Comparison of ENCODE assay signal across 33 mouse cellular contexts in the genomic region with DNA sequence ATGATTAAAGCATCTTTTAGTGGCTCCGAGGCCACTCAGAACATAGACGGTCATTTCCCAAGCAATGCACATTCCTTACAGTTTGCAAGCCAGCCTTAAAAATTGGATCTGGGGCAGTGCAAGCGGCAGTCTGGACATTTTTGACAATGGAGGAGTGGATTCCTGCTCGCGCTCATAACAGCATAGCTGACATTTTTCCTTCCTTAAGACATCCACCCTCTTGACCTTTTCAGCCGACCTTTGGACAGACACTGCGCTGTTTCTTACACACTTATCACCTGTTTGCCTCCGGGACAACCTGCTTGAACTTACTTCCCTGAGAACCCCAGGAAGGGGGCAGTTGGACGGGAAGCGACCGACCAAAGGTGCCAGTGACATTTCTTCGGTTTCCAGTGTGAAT.
DNase-seq lines count a peak whose midpoint lies in the region; ATAC-seq and TF ChIP-seq lines count a peak whose summit lies in the region.
"Had no signal": no experiment of that assay in that cellular context is flagged by ENCODE, and none has a peak within 500 bp of the region (broad histone marks: within the 10 kb centered on the region; RNA-seq: fewer than 3 reads in every experiment).

No protein-coding gene starts in this region.

- DNase-seq in heart, adult 11 months = peak; percentile 58
- DNase-seq in heart, adult 2 months = no peak
- no peak for DNase-seq in heart, adult 18-20 months
- DNase-seq in lung, embryonic 14.5 days = peak; percentile 48
- no peak for DNase-seq in lung, adult 18-20 months
- no peak for DNase-seq in layer of hippocampus, adult 9-11 months
- DNase-seq: adrenal gland, postnatal 10 days; cerebellum, adult 8-10 months; cerebellum, postnatal 25 days; gastrocnemius, adult 2 months; gastrocnemius, postnatal 36 days; kidney, adult 11 months; kidney, postnatal 36 days; left cerebral cortex, postnatal 4 days; liver, postnatal 0 days; lung, postnatal 4 days; right cerebral cortex, postnatal 4 days; thymus, adult 18-20 months; thymus, postnatal 25 days had no signal

- H3K9ac ChIP-seq in heart, adult 2 months (ENCODE audit: low read depth, low read length) = no peak overlapping the region
- H3K9ac ChIP-seq in heart, embryonic 14.5 days (ENCODE audit: low read length) = no peak overlapping the region
- H3K9ac ChIP-seq in lung, embryonic 14.5 days = no peak overlapping the region
- H3K9ac ChIP-seq: hindbrain, embryonic 15.5 days; kidney, embryonic 15.5 days; liver, embryonic 12.5 days; liver, postnatal 0 days; midbrain, embryonic 13.5 days; neural tube, embryonic 13.5 days had no signal

- H3K79me2 ChIP-seq in heart, adult 2 months (replicated peaks; ENCODE audit: control insufficient read depth, insufficient read depth, low read length) = no peaks in the 10 kb centered on the region

- intact Hi-C loops in heart, adult 2 months (cut with DNase I) = no loop called here

- no peak overlapping the region for H3K4me3 ChIP-seq in heart, adult 2 months
- H3K4me3 ChIP-seq in heart, embryonic 14.5 days (ENCODE audit: control insufficient read depth in 1 of 2, insufficient read depth in 1 of 2, low read depth in 1 of 2, low read length in 2 of 2) = peak overlapping the region; percentile 8 to 16; a peak in 3 of 4 replicates
- H3K4me3 ChIP-seq in lung, embryonic 14.5 days (ENCODE audit: low read depth, low read length) = no peak overlapping the region
- H3K4me3 ChIP-seq: erythroblast, embryonic 14.5 days; gastrocnemius, adult 2 months; hindbrain, embryonic 10.5 days; hindbrain, embryonic 15.5 days; kidney, embryonic 15.5 days; layer of hippocampus, adult 2 months; liver, embryonic 12.5 days; megakaryocyte, embryonic 14.5 days; midbrain, embryonic 13.5 days; neural tube, embryonic 13.5 days had no signal

- H3K9me3 ChIP-seq in heart, embryonic 14.5 days (ENCODE audit: control insufficient read depth, low read length) = no peaks in the 10 kb centered on the region
- H3K9me3 ChIP-seq in lung, embryonic 14.5 days (ENCODE audit: low read depth, low read length) = no peaks in the 10 kb centered on the region
- H3K9me3 ChIP-seq: hindbrain, embryonic 10.5 days; hindbrain, embryonic 15.5 days; kidney, embryonic 15.5 days; liver, embryonic 12.5 days; neural tube, embryonic 13.5 days had no signal

- 30% methylated on average over 12 of the region's 12 CpGs for WGBS in heart, adult 2 months
- WGBS in heart, embryonic 14.5 days = 24% methylated on average over 12 of the region's 12 CpGs
- 32% methylated on average over 12 of the region's 12 CpGs for WGBS in lung, embryonic 14.5 days

- TF ChIP-seq EP300 in heart, adult 2 months (IDR thresholded peaks at IDR 0.05; ENCODE audit: insufficient read depth, low read depth, low read length) = no peak

- no peak for TF ChIP-seq POLR2A in heart, adult 2 months (IDR thresholded peaks at IDR 0.05; ENCODE audit: insufficient read depth, low read depth, low read length)

- H3K36me3 ChIP-seq in heart, adult 2 months (ENCODE audit: control insufficient read depth, insufficient read depth, low read length) = no peaks in the 10 kb centered on the region
- H3K36me3 ChIP-seq in heart, embryonic 14.5 days (ENCODE audit: control insufficient read depth, insufficient read depth, low read length) = no peaks in the 10 kb centered on the region
- H3K36me3 ChIP-seq in lung, embryonic 14.5 days (ENCODE audit: insufficient read depth) = no peaks in the 10 kb centered on the region
- H3K36me3 ChIP-seq: hindbrain, embryonic 10.5 days; hindbrain, embryonic 15.5 days; kidney, embryonic 15.5 days; liver, embryonic 12.5 days; midbrain, embryonic 13.5 days; neural tube, embryonic 13.5 days had no signal

- no peaks in the 10 kb centered on the region for H3K4me1 ChIP-seq in heart, adult 2 months (ENCODE audit: control insufficient read depth, insufficient read depth, low read length)
- peaks cover 5 to 6% of the 10 kb centered on the region in 2 experiments; a peak in 3 of 4 replicates for H3K4me1 ChIP-seq in heart, embryonic 14.5 days (ENCODE audit: control insufficient read depth in 2 of 2, insufficient read depth in 2 of 2, low read length in 2 of 2)
- H3K4me1 ChIP-seq in lung, embryonic 14.5 days (ENCODE audit: insufficient read depth) = no peaks in the 10 kb centered on the region
- H3K4me1 ChIP-seq: hindbrain, embryonic 15.5 days; kidney, embryonic 15.5 days; liver, embryonic 12.5 days; megakaryocyte, embryonic 14.5 days; midbrain, embryonic 13.5 days; neural tube, embryonic 13.5 days had no signal

- no peak for ATAC-seq in heart, embryonic 14.5 days (ENCODE audit: insufficient number of reproducible peaks, insufficient read depth, low FRiP score, low read depth)
- ATAC-seq in lung, embryonic 14.5 days (ENCODE audit: insufficient read depth) = no peak
- ATAC-seq: forebrain, embryonic 16.5 days; inflammation-experienced regulatory T-cells, adult 6 months; liver, embryonic 12.5 days; liver, postnatal 0 days; midbrain, embryonic 13.5 days; Patski had no signal

- no peaks in the 10 kb centered on the region for H3K27me3 ChIP-seq in heart, adult 2 months (ENCODE audit: control insufficient read depth, insufficient read depth, low read length)
- no peaks in the 10 kb centered on the region for H3K27me3 ChIP-seq in heart, embryonic 14.5 days (ENCODE audit: control insufficient read depth, insufficient read depth, low read length)
- no peaks in the 10 kb centered on the region for H3K27me3 ChIP-seq in lung, embryonic 14.5 days (ENCODE audit: insufficient read depth, low read length)
- H3K27me3 ChIP-seq: hindbrain, embryonic 15.5 days; kidney, embryonic 15.5 days; liver, embryonic 12.5 days; midbrain, embryonic 13.5 days; neural tube, embryonic 13.5 days had no signal

- H3K27ac ChIP-seq in heart, adult 2 months = no peak overlapping the region
- H3K27ac ChIP-seq in heart, embryonic 14.5 days (replicated peaks in 1 of 2; ENCODE audit: control insufficient read depth in 1 of 2, insufficient read depth in 1 of 2, low read depth in 2 of 2, low read length in 2 of 2) = peak overlapping the region in 1 of 2 experiments; percentile 33; a peak in 2 of 4 replicates
- no peak overlapping the region for H3K27ac ChIP-seq in lung, embryonic 14.5 days (ENCODE audit: low read depth)
- H3K27ac ChIP-seq: gastrocnemius, adult 2 months; hindbrain, embryonic 10.5 days; hindbrain, embryonic 15.5 days; kidney, embryonic 15.5 days; layer of hippocampus, adult 2 months; liver, embryonic 12.5 days; midbrain, embryonic 13.5 days; neural tube, embryonic 13.5 days; stomach, postnatal 0 days had no signal

- peak overlapping the region; percentile 53 for H3K4me2 ChIP-seq in heart, embryonic 14.5 days (ENCODE audit: low read length)
- H3K4me2 ChIP-seq in lung, embryonic 14.5 days = peak overlapping the region; percentile 29; the same call in 1 of the 2 replicates
- H3K4me2 ChIP-seq: hindbrain, embryonic 15.5 days; kidney, embryonic 15.5 days; liver, embryonic 12.5 days; midbrain, embryonic 13.5 days; neural tube, embryonic 13.5 days had no signal

- TF ChIP-seq CTCF in heart, adult 2 months (IDR thresholded peaks at IDR 0.05) = no peak
- TF ChIP-seq CTCF in lung, embryonic 14.5 days (IDR thresholded peaks at IDR 0.05; ENCODE audit: low read depth) = no peak

Comparison
In these comparisons a context has a peak if more than half of its experiments do, and no peak if none do; other contexts are left out.
1. DNase-seq: peak in heart, adult 11 months (single experiment) and lung, embryonic 14.5 days (single experiment); none in heart, adult 2 months (0 of 2), heart, adult 18-20 months (0 of 2), lung, adult 18-20 months (0 of 2) and layer of hippocampus, adult 9-11 months (single experiment).
2. H3K4me3 ChIP-seq: peak in heart, embryonic 14.5 days (2 of 2); none in heart, adult 2 months (single experiment) and lung, embryonic 14.5 days (single experiment).